In genomic region chr4:149103875-149104561, GRCm38 (mm10) we compare ENCODE assay signal across 8 mouse cellular contexts. TPM values are rescaled to one million over a fixed set of nuclear protein-coding genes. Genes with fewer than 3 reads are reported as not detected.
DNase-seq lines count a peak whose midpoint lies in the region; ATAC-seq lines count a peak whose summit lies in the region.

TSS of gene Dffa (plus strand) at chr4:149104146.

- H3K4me3 ChIP-seq in heart, embryonic 13.5 days: peak within 1 kb of the TSS; percentile 74
- peak within 1 kb of the TSS; percentile 89 for H3K4me3 ChIP-seq in liver, embryonic 12.5 days
- peak within 1 kb of the TSS; percentile 77 for H3K4me3 ChIP-seq in stomach, embryonic 15.5 days (replicated peaks)

- peaks cover 30% of the 10 kb centered on the region for H3K36me3 ChIP-seq in heart, embryonic 13.5 days
- H3K36me3 ChIP-seq in liver, embryonic 12.5 days: peaks cover 31% of the 10 kb centered on the region
- 0 out of 2 replicates have a peak, but pooled peaks cover 11% of the 10 kb centered on the region for H3K36me3 ChIP-seq in stomach, embryonic 15.5 days

- DNase-seq in CD4-positive helper T cell, adult 2 months (ENCODE audit: low read depth, low spot score): peak; percentile 88
- DNase-seq in brain, embryonic 18.5 days (ENCODE audit: low read depth, low spot score): peak; percentile 82
- DNase-seq in kidney, postnatal 10 days: peak; percentile 95
- peak; percentile 78 to 84 for DNase-seq in natural killer cell, adult 2 months (ENCODE audit: low spot score in 2 of 2)

- peak; percentile 88 for ATAC-seq in erythroid progenitor cell, adult 5-6 weeks (replicated peaks; ENCODE audit: low FRiP score, poor library complexity, severe bottlenecking)
- ATAC-seq in heart, embryonic 13.5 days (ENCODE audit: extremely low read depth, insufficient number of reproducible peaks, low FRiP score, low TSS enrichment): peak; percentile 74
- ATAC-seq in liver, embryonic 12.5 days: peak; percentile 81
- peak; percentile 80 for ATAC-seq in stomach, embryonic 15.5 days (ENCODE audit: insufficient read depth, low FRiP score, low read depth)

- no peaks in the 10 kb centered on the region for H3K27me3 ChIP-seq in heart, embryonic 13.5 days (replicated peaks)
- H3K27me3 ChIP-seq in liver, embryonic 12.5 days (replicated peaks): no peaks in the 10 kb centered on the region
- no peaks in the 10 kb centered on the region for H3K27me3 ChIP-seq in stomach, embryonic 15.5 days (replicated peaks)

- peak within 1 kb of the TSS; percentile 94 for H3K9ac ChIP-seq in heart, embryonic 13.5 days
- peak within 1 kb of the TSS; percentile 82 for H3K9ac ChIP-seq in liver, embryonic 12.5 days
- peak within 1 kb of the TSS; percentile 55 for H3K9ac ChIP-seq in stomach, embryonic 15.5 days

- H3K9me3 ChIP-seq in heart, embryonic 13.5 days: no peaks in the 10 kb centered on the region
- H3K9me3 ChIP-seq in liver, embryonic 12.5 days (replicated peaks): no peaks in the 10 kb centered on the region
- no peaks in the 10 kb centered on the region for H3K9me3 ChIP-seq in stomach, embryonic 15.5 days

- 0 out of 2 replicates have a peak within 1 kb of the TSS, but pooled peaks have one; percentile 30 for H3K27ac ChIP-seq in heart, embryonic 13.5 days (replicated peaks)
- 0 out of 2 replicates have a peak within 1 kb of the TSS, but pooled peaks have one; percentile 40 for H3K27ac ChIP-seq in liver, embryonic 12.5 days
- H3K27ac ChIP-seq in stomach, embryonic 15.5 days: no peak within 1 kb of the TSS

- peak within 1 kb of the TSS; percentile 92 for H3K4me2 ChIP-seq in heart, embryonic 13.5 days
- peak within 1 kb of the TSS; percentile 95 for H3K4me2 ChIP-seq in liver, embryonic 12.5 days
- peak within 1 kb of the TSS; percentile 84 for H3K4me2 ChIP-seq in stomach, embryonic 15.5 days

- peaks cover 14% of the 10 kb centered on the region for H3K4me1 ChIP-seq in heart, embryonic 13.5 days
- H3K4me1 ChIP-seq in liver, embryonic 12.5 days: peaks cover 18% of the 10 kb centered on the region
- H3K4me1 ChIP-seq in stomach, embryonic 15.5 days: peaks cover 6% of the 10 kb centered on the region; the same call in 1 of the 2 replicates

- WGBS in heart, embryonic 13.5 days: under 1% methylated on average over 35 of the region's 35 CpGs
- 1% methylated on average over 35 of the region's 35 CpGs for WGBS in liver, embryonic 12.5 days (ENCODE audit: insufficient replicate concordance)
- 1% methylated on average over 35 of the region's 35 CpGs for WGBS in stomach, embryonic 15.5 days

RNA-seq across cellular contexts. Expression of gene Dffa, which starts in this region (rescaled TPM):
- 1.8 and 10.5 TPM in 2 replicates for total RNA-seq in erythroid progenitor cell, adult 5-6 weeks (2015; ENCODE audit: low replicate concordance)
- total RNA-seq in erythroid progenitor cell, adult 5-6 weeks (2017; ENCODE audit: low replicate concordance): 3.0 and 4.2 TPM in 2 replicates
- 31.2 and 33.5 TPM in 2 replicates for polyA plus RNA-seq in heart, embryonic 13.5 days (2015; fragmentation: Nextera tagmentation; extraction: Ambion mirVana)
- polyA plus RNA-seq in liver, embryonic 12.5 days (2016; fragmentation: Nextera tagmentation; extraction: Ambion mirVana): 24.4 and 25.3 TPM in 2 replicates
- 33.0 and 35.7 TPM in 2 replicates for polyA plus RNA-seq in stomach, embryonic 15.5 days (2015; fragmentation: Nextera tagmentation; extraction: Ambion mirVana)
